Mouse (Mus musculus) erythroblast, embryonic 14.5 days (primary cell): ENCODE measurements around the gene Tceal9.

Experiments
- GATA1 ChIP-seq: IDR thresholded peaks from 2 replicates; pipeline ENCODE4 v1.6.1; 2012; ENCODE audit warnings: low read length, inconsistent platforms, mixed read lengths
- TAL1 ChIP-seq: IDR thresholded peaks from 3 replicates; pipeline ENCODE4 v1.6.1; 2012; ENCODE audit warnings: low read length, inconsistent platforms, mixed read lengths

DNA sequence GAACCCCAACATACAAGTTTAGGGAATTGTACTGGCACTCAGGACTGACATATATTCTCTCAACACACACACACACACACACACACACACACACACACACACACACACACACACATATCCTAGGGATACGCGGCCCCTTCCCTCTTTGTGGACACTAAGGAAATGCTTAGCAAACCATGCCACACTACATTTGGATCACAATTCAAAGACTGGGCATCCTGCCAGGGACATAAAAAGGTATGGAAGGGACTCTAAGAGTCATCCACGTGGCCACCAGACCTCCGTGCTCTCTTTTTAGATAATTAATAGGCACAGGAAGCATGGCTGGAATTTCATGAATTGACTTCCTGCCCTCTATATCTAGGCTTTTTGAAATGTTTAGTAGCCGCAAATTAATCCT is 17.1 kb upstream of the Tceal9 start:
- TF ChIP-seq TAL1 (no peak), GATA1 (no peak)
